Mouse (Mus musculus): ENCODE data around the gene Hs6st3.

DNA sequence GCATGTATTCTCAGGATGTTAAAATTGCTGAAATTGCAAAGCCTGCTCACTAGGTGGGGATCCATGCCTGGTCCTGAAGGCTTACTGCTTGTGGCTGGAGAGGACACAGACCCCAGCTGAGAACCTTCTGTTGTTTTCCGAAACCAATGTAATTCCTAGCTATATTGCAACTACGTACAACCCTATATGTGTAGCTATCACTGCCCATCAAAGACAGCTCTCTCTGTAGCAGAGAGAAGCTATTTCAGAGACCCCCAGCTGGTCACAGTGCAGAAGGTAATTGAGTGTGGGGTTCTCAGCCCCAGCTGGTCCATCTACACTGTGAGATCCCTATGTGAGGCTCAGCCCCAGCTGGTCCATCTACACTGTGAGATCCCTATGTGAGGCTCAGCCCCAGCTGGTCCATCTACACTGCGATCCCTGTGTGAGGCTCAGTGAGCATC, 28.3 kb upstream of the Hs6st3 start:
- TF ChIP-seq CTCF (IDR thresholded peaks at IDR 0.05; ENCODE audit: low read depth) (no peak), EP300 (IDR thresholded peaks at IDR 0.05; ENCODE audit: low read depth) (no peak)
